Mouse (Mus musculus): ENCODE data around the gene Mrps33.

GRCm38 (mm10) chr6:39791806-39792205, 19.0 kb downstream of the Mrps33 start:
- no peak for TF ChIP-seq MAFK (IDR thresholded peaks at IDR 0.05; ENCODE audit: insufficient read depth, low read depth, low read length)
- no peak for TF ChIP-seq ZC3H11A (IDR thresholded peaks at IDR 0.05; ENCODE audit: borderline replicate concordance, low read depth, low read length)
- no peak for TF ChIP-seq HCFC1 (IDR thresholded peaks at IDR 0.05; ENCODE audit: borderline replicate concordance, insufficient read depth, low read length)

Data from ES-E14 (cell line).